Mouse (Mus musculus) granulocyte monocyte progenitor cell, adult 5-6 weeks (primary cell): Measurements from ENCODE around the gene B230118H07Rik. TPM values are rescaled to one million over a fixed set of nuclear protein-coding genes. Genes with fewer than 3 reads are reported as not detected.

Experiments used
- ATAC-seq: replicated peaks from 2 replicates; pipeline ENCODE4 v1.8.0; 2016; ENCODE audit warnings: mild to moderate bottlenecking, moderate TSS enrichment, inconsistent platforms; ENCODE audit not compliant: poor library complexity, severe bottlenecking
- total RNA-seq, 2 experiments: library from RNA; stranded (forward) in 1 of 2; stranded (reverse) in 1 of 2; fragments of 200-712, 200-1000 nt in 1 of 2; fragments of >200 nt in 1 of 2; fragmentation: Nextera tagmentation in 1 of 2; gene quantifications; 2 replicates each; pipeline ENCODE4 v1.2.3; 2014 to 2017

Gene B230118H07Rik
- total RNA-seq, 2 experiments from 2014 or later = 110 to 126 TPM

- peak; percentile 80 for ATAC-seq
These were observed 54.7 kb downstream of the B230118H07Rik start for GRCm38 (mm10) chr2:101594681-101595080.

GRCm38 (mm10) chr2:101592886-101593285 lies 56.4 kb downstream of the B230118H07Rik start:
- ATAC-seq = no peak

- no peak for ATAC-seq
These were observed 57.1 kb downstream of the B230118H07Rik start for GRCm38 (mm10) chr2:101592023-101592841.

GRCm38 (mm10) chr2:101591356-101591755 lies 58.0 kb downstream of the B230118H07Rik start:
- ATAC-seq = no peak

- ATAC-seq = no peak
These were observed 67.9 kb downstream of the B230118H07Rik start for GRCm38 (mm10) chr2:101581418-101581817.

GRCm38 (mm10) chr2:101580977-101581376 lies 68.4 kb downstream of the B230118H07Rik start:
- no peak for ATAC-seq

GRCm38 (mm10) chr2:101580428-101580827 lies 68.9 kb downstream of the B230118H07Rik start:
- no peak for ATAC-seq

GRCm38 (mm10) chr2:101580027-101580426 lies 69.3 kb downstream of the B230118H07Rik start:
- ATAC-seq = no peak

- no peak for ATAC-seq
These were observed 72.1 kb downstream of the B230118H07Rik start for GRCm38 (mm10) chr2:101577243-101577642.

GRCm38 (mm10) chr2:101569230-101569629 lies 80.1 kb downstream of the B230118H07Rik start:
- 0 out of 2 replicates have a peak, but pooled peaks have one; percentile 33 for ATAC-seq

- ATAC-seq = no peak
These were observed 81.8 kb downstream of the B230118H07Rik start for GRCm38 (mm10) chr2:101567490-101567889.

- no peak for ATAC-seq
These were observed 85.6 kb downstream of the B230118H07Rik start for GRCm38 (mm10) chr2:101563776-101564175.

- ATAC-seq = no peak
These were observed 86.1 kb downstream of the B230118H07Rik start for GRCm38 (mm10) chr2:101563206-101563605.

GRCm38 (mm10) chr2:101559431-101559830 lies 89.9 kb downstream of the B230118H07Rik start:
- ATAC-seq = no peak

- no peak for ATAC-seq
These were observed 93.4 kb downstream of the B230118H07Rik start for GRCm38 (mm10) chr2:101555886-101556285.

GRCm38 (mm10) chr2:101553851-101554250 lies 95.5 kb downstream of the B230118H07Rik start:
- ATAC-seq = no peak

- ATAC-seq = no peak
These were observed 97.0 kb downstream of the B230118H07Rik start for GRCm38 (mm10) chr2:101552301-101552700.

GRCm38 (mm10) chr2:101551026-101551719 lies 98.2 kb downstream of the B230118H07Rik start:
- ATAC-seq = no peak

GRCm38 (mm10) chr2:101550176-101550575 lies 99.2 kb downstream of the B230118H07Rik start:
- ATAC-seq = no peak

- no peak for ATAC-seq
These were observed 100.5 kb downstream of the B230118H07Rik start for GRCm38 (mm10) chr2:101548866-101549265.

- no peak for ATAC-seq
These were observed 103.7 kb downstream of the B230118H07Rik start for GRCm38 (mm10) chr2:101545593-101545992.
